Mouse (Mus musculus) adrenal gland, adult (tissue): ENCODE measurements around the gene Bend3.

ENCODE experiments used
- DNase-seq, 2 experiments: peaks; one replicate each; pipeline ENCODE4 v3.0.0; 2022 to 2023; ENCODE audit warnings: low spot score in 1 of 2; ENCODE audit not compliant: inconsistent age in 2 of 2

Gene Bend3

GRCm38 (mm10) chr10:43479436-43480157, 966 bp downstream of the Bend3 start:
- DNase-seq = peak; percentile 93 to 96

- no peak for DNase-seq
Observed at GRCm38 (mm10) chr10:43480227-43480849, 1.7 kb downstream of the Bend3 start.

GRCm38 (mm10) chr10:43481179-43481578, 2.5 kb downstream of the Bend3 start:
- no peak for DNase-seq

- no peak for DNase-seq
Observed at GRCm38 (mm10) chr10:43482021-43482420, 3.4 kb downstream of the Bend3 start.

GRCm38 (mm10) chr10:43483426-43483995, 4.9 kb downstream of the Bend3 start:
- peak in 1 of 2 experiments; percentile 68 for DNase-seq

- DNase-seq = no peak
Observed at GRCm38 (mm10) chr10:43485751-43486268, 7.2 kb downstream of the Bend3 start.

- no peak for DNase-seq
Observed at GRCm38 (mm10) chr10:43487441-43488010, 8.9 kb downstream of the Bend3 start.

- DNase-seq = no peak
Observed at GRCm38 (mm10) chr10:43488258-43488657, 9.6 kb downstream of the Bend3 start.

- peak in 1 of 2 experiments; percentile 62 for DNase-seq
Observed at GRCm38 (mm10) chr10:43489139-43489538, 10.5 kb downstream of the Bend3 start.

GRCm38 (mm10) chr10:43489550-43489949, 10.9 kb downstream of the Bend3 start:
- no peak for DNase-seq

GRCm38 (mm10) chr10:43490034-43490433, 11.4 kb downstream of the Bend3 start:
- no peak for DNase-seq

- DNase-seq = no peak
Observed at GRCm38 (mm10) chr10:43490846-43491245, 12.2 kb downstream of the Bend3 start.

GRCm38 (mm10) chr10:43502599-43502998, 24.0 kb downstream of the Bend3 start:
- DNase-seq = no peak

GRCm38 (mm10) chr10:43504291-43504690, 25.7 kb downstream of the Bend3 start:
- DNase-seq = no peak

GRCm38 (mm10) chr10:43507051-43507450, 28.4 kb downstream of the Bend3 start:
- no peak for DNase-seq

- no peak for DNase-seq
Observed at GRCm38 (mm10) chr10:43509228-43509627, 30.6 kb downstream of the Bend3 start.

GRCm38 (mm10) chr10:43512976-43513375, 34.3 kb downstream of the Bend3 start:
- DNase-seq = no peak

GRCm38 (mm10) chr10:43516992-43517660, 38.5 kb downstream of the Bend3 start:
- DNase-seq = no peak

GRCm38 (mm10) chr10:43517836-43518235, 39.2 kb downstream of the Bend3 start:
- peak in 1 of 2 experiments; percentile 40 for DNase-seq

- DNase-seq = no peak
Observed at GRCm38 (mm10) chr10:43518368-43518767, 39.7 kb downstream of the Bend3 start.

GRCm38 (mm10) chr10:43519977-43520376, 41.3 kb downstream of the Bend3 start:
- no peak for DNase-seq
